Mouse (Mus musculus) G1E (cell line): ENCODE data around the gene Anapc15-ps. TPM values are rescaled to one million over a fixed set of nuclear protein-coding genes. Genes with fewer than 3 reads are reported as not detected.

Experiments used
- ATAC-seq: 2 replicates; pipeline ENCODE4 v1.8.0; 2016; ENCODE audit warnings: mild to moderate bottlenecking; ENCODE audit not compliant: insufficient number of reproducible peaks, poor library complexity, low FRiP score, severe bottlenecking; ENCODE audit errors: extremely low read depth
- DNase-seq: peaks from one replicate; pipeline ENCODE4 v3.0.0; 2012; ENCODE audit warnings: low spot score
- H3K27me3 ChIP-seq: 2 replicates; pipeline ENCODE4 v1.6.1; 2012; ENCODE audit warnings: mild to moderate bottlenecking, low read length, inconsistent platforms; ENCODE audit not compliant: insufficient read depth
- H3K36me3 ChIP-seq: replicated peaks from 2 replicates; pipeline ENCODE3; 2012; ENCODE audit warnings: mild to moderate bottlenecking, inconsistent platforms
- H3K4me1 ChIP-seq: 2 replicates; pipeline ENCODE4 v1.6.1; 2012; ENCODE audit warnings: low read depth, low read length, inconsistent platforms, mixed read lengths; ENCODE audit not compliant: insufficient read depth
- H3K4me3 ChIP-seq: 2 replicates; pipeline ENCODE4 v1.5.1; 2012; ENCODE audit warnings: low read depth, mild to moderate bottlenecking, inconsistent platforms, low read length, moderate library complexity, mixed read lengths
- H3K9me3 ChIP-seq: replicated peaks from 2 replicates; pipeline ENCODE4 v1.6.1; 2012; ENCODE audit warnings: inconsistent platforms
- CTCF ChIP-seq: IDR thresholded peaks from 2 replicates; pipeline ENCODE4 v1.5.1; 2012; ENCODE audit warnings: low read depth, low read length, inconsistent platforms, mixed read lengths
- GATA1 ChIP-seq: IDR thresholded peaks from 2 replicates; pipeline ENCODE4 v1.6.1; 2012; ENCODE audit warnings: borderline replicate concordance, low read length, inconsistent platforms, mixed read lengths
- GATA2 ChIP-seq: IDR thresholded peaks from 2 replicates; pipeline ENCODE4 v1.6.1; 2012; ENCODE audit warnings: low read depth, low read length, inconsistent platforms, borderline replicate concordance
- POLR2AphosphoS5 ChIP-seq: IDR thresholded peaks from 2 replicates; pipeline ENCODE4 v1.6.1; 2012; ENCODE audit warnings: low read depth, low read length, inconsistent platforms; ENCODE audit not compliant: insufficient replicate concordance
- TAL1 ChIP-seq: conservative IDR thresholded peaks from 2 replicates; pipeline ENCODE4 v1.6.1; 2012; ENCODE audit warnings: low read depth, low read length, inconsistent platforms, mixed read lengths
- polyA plus RNA-seq: library from polyadenylated mRNA; stranded (reverse); fragments of >175 nt; gene quantifications from 2 replicates; pipeline ENCODE4 v1.2.3, GENCODE M21; 2012
- total RNA-seq, 2 experiments: library from RNA; stranded (forward) in 1 of 2; stranded (reverse) in 1 of 2; fragments of 200-1000 nt in 1 of 2; fragments of >200 nt in 1 of 2; fragmentation: Nextera tagmentation in 1 of 2; gene quantifications; 2 replicates each; pipeline ENCODE4 v1.2.3; 2014 to 2017

The Anapc15-ps gene
- total and polyA plus RNA-seq, 3 experiments: 0.55 TPM; not detected in 2

- no peak for TF ChIP-seq GATA2
- no peak overlapping the region for H3K4me3 ChIP-seq
- DNase-seq: no peak
Observed at GRCm38 (mm10) chr10:95681058-95681440, 7.8 kb upstream of the Anapc15-ps start.

GRCm38 (mm10) chr10:95680153-95681057 is 7.2 kb upstream of the Anapc15-ps start:
- Histone ChIP-seq H3K27me3 (peaks cover 3% of the 10 kb centered on the region), H3K36me3 (no peaks in the 10 kb centered on the region), H3K4me3 (no peak overlapping the region), H3K4me1 (peaks cover 12% of the 10 kb centered on the region), H3K9me3 (no peaks in the 10 kb centered on the region)
- ATAC-seq (no peak), DNase-seq (no peak)
- no peak for TF ChIP-seq CTCF
- TF ChIP-seq POLR2AphosphoS5: no peak
- no peak for TF ChIP-seq GATA1
- no peak for TF ChIP-seq GATA2
- TF ChIP-seq TAL1: no peak

More at GRCm38 (mm10) chr10:95681058-95681440, 7.8 kb upstream of the Anapc15-ps start:
- peaks cover 12% of the 10 kb centered on the region for H3K4me1 ChIP-seq
- peaks cover 3% of the 10 kb centered on the region for H3K27me3 ChIP-seq
- H3K36me3 ChIP-seq: no peaks in the 10 kb centered on the region
- H3K9me3 ChIP-seq: no peaks in the 10 kb centered on the region
- ATAC-seq: no peak

- H3K9me3 ChIP-seq: no peaks in the 10 kb centered on the region
- DNase-seq (no peak), ATAC-seq (no peak)
- no peak overlapping the region for H3K4me3 ChIP-seq
- TF ChIP-seq GATA1 (no peak), POLR2AphosphoS5 (no peak), TAL1 (no peak)
- H3K27me3 ChIP-seq: peaks cover 3% of the 10 kb centered on the region
- no peaks in the 10 kb centered on the region for H3K36me3 ChIP-seq
- peaks cover 12% of the 10 kb centered on the region for H3K4me1 ChIP-seq
Observed at GRCm38 (mm10) chr10:95679131-95679530, 5.9 kb upstream of the Anapc15-ps start.

GRCm38 (mm10) chr10:95678661-95679060 is 5.4 kb upstream of the Anapc15-ps start:
- TF ChIP-seq TAL1: no peak
- no peak for TF ChIP-seq CTCF
- TF ChIP-seq POLR2AphosphoS5: no peak
- no peak for TF ChIP-seq GATA2
- no peak for TF ChIP-seq GATA1
- no peak overlapping the region for H3K4me3 ChIP-seq
- DNase-seq (no peak), ATAC-seq (no peak)
- peaks cover 3% of the 10 kb centered on the region for H3K27me3 ChIP-seq
- no peaks in the 10 kb centered on the region for H3K36me3 ChIP-seq
- H3K4me1 ChIP-seq: peaks cover 12% of the 10 kb centered on the region
- H3K9me3 ChIP-seq: no peaks in the 10 kb centered on the region

GRCm38 (mm10) chr10:95678241-95678640 is 5.0 kb upstream of the Anapc15-ps start:
- no peaks in the 10 kb centered on the region for H3K36me3 ChIP-seq
- H3K9me3 ChIP-seq: no peaks in the 10 kb centered on the region
- H3K4me1 ChIP-seq: peaks cover 12% of the 10 kb centered on the region
- H3K27me3 ChIP-seq: peaks cover 3% of the 10 kb centered on the region
- H3K4me3 ChIP-seq: no peak overlapping the region
- no peak for TF ChIP-seq GATA1
- no peak for TF ChIP-seq CTCF
- TF ChIP-seq POLR2AphosphoS5: no peak
- no peak for TF ChIP-seq TAL1
- no peak for TF ChIP-seq GATA2
- DNase-seq: no peak
- no peak for ATAC-seq

- H3K4me3 ChIP-seq: peak overlapping the region; percentile 20; the same call in 1 of the 2 replicates
- H3K36me3 ChIP-seq: no peaks in the 10 kb centered on the region
- peak; percentile 74 for ATAC-seq
- TF ChIP-seq CTCF: no peak
- no peak for TF ChIP-seq GATA2
- TF ChIP-seq POLR2AphosphoS5: no peak
- TF ChIP-seq GATA1: no peak
- no peak for TF ChIP-seq TAL1
- peaks cover 12% of the 10 kb centered on the region for H3K4me1 ChIP-seq
- peak; percentile 14 for DNase-seq
- no peaks in the 10 kb centered on the region for H3K9me3 ChIP-seq
- H3K27me3 ChIP-seq: peaks cover 3% of the 10 kb centered on the region
Observed at GRCm38 (mm10) chr10:95677356-95678109, 4.3 kb upstream of the Anapc15-ps start.
